In the genomic region with DNA sequence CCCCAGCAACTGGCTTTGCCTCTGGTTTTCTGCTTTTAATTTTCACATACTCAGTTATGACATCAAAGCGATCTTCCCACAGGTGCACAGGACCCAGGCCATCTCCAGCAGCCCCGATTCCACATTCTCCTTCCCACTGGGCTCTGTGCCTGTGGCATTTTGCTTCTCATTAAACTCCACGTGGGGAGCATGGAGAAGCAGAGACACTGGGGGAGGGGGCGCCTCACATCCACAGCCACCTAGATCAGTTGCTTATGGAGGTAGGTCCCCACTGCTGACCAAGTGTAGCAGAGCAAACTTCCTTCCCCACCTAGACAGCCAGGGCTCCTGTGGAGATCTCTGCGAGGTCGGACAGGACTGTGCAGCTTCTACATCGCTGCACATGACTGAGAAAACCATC, we compare ENCODE assay signal across 23 mouse cellular contexts.
DNase-seq lines count a peak whose midpoint lies in the region; ATAC-seq and TF ChIP-seq lines count a peak whose summit lies in the region.
"Had no signal": no experiment of that assay in that cellular context is flagged by ENCODE, and none has a peak within 500 bp of the region (broad histone marks: within the 10 kb centered on the region; RNA-seq: fewer than 3 reads in every experiment).

No protein-coding gene starts in this region.

- H3K4me3 ChIP-seq in hindbrain, postnatal 0 days (ENCODE audit: low read length): no peak overlapping the region
- no peak overlapping the region for H3K4me3 ChIP-seq in hindbrain, embryonic 14.5 days (replicated peaks; ENCODE audit: low read length)
- H3K4me3 ChIP-seq in midbrain, embryonic 13.5 days (replicated peaks): no peak overlapping the region
- H3K4me3 ChIP-seq in midbrain, embryonic 14.5 days (replicated peaks; ENCODE audit: low read depth, low read length): no peak overlapping the region
- H3K4me3 ChIP-seq: embryonic facial prominence, embryonic 12.5 days; embryonic facial prominence, embryonic 15.5 days; forebrain, embryonic 12.5 days; forebrain, embryonic 15.5 days; gastrocnemius, adult 2 months; hindbrain, embryonic 12.5 days had no signal

- peaks cover 13% of the 10 kb centered on the region; the same call in 1 of the 2 replicates for H3K4me1 ChIP-seq in hindbrain, postnatal 0 days (ENCODE audit: insufficient read depth, low read length)
- peaks cover 12% of the 10 kb centered on the region for H3K4me1 ChIP-seq in hindbrain, embryonic 14.5 days (replicated peaks; ENCODE audit: control insufficient read depth, insufficient read depth, low read length)
- peaks cover 15% of the 10 kb centered on the region for H3K4me1 ChIP-seq in midbrain, embryonic 13.5 days (replicated peaks)
- H3K4me1 ChIP-seq in midbrain, embryonic 14.5 days (ENCODE audit: control insufficient read depth, insufficient read depth, low read length): 0 out of 2 replicates have a peak, but pooled peaks cover 5% of the 10 kb centered on the region
- H3K4me1 ChIP-seq: embryonic facial prominence, embryonic 12.5 days; embryonic facial prominence, embryonic 15.5 days had no signal

- WGBS in hindbrain, postnatal 0 days: 45% methylated on average over 7 of the region's 7 CpGs
- WGBS in hindbrain, embryonic 14.5 days: 56% methylated on average over 7 of the region's 7 CpGs
- 45% methylated on average over 7 of the region's 7 CpGs for WGBS in midbrain, embryonic 13.5 days
- WGBS in midbrain, embryonic 14.5 days: 43% methylated on average over 7 of the region's 7 CpGs

- H3K9ac ChIP-seq in hindbrain, postnatal 0 days (replicated peaks; ENCODE audit: low read length): no peak overlapping the region
- no peak overlapping the region for H3K9ac ChIP-seq in hindbrain, embryonic 14.5 days
- no peak overlapping the region for H3K9ac ChIP-seq in midbrain, embryonic 13.5 days (replicated peaks)
- H3K9ac ChIP-seq in midbrain, embryonic 14.5 days (replicated peaks; ENCODE audit: low read length): no peak overlapping the region
- H3K9ac ChIP-seq: embryonic facial prominence, embryonic 12.5 days; embryonic facial prominence, embryonic 15.5 days; forebrain, embryonic 12.5 days; forebrain, embryonic 15.5 days; hindbrain, embryonic 12.5 days had no signal

- H3K27ac ChIP-seq in hindbrain, postnatal 0 days: 0 out of 2 replicates have a peak overlapping the region, but pooled peaks have one; percentile 18
- H3K27ac ChIP-seq in hindbrain, embryonic 14.5 days: no peak overlapping the region
- peak overlapping the region; percentile 16; the same call in 1 of the 2 replicates for H3K27ac ChIP-seq in midbrain, embryonic 13.5 days
- H3K27ac ChIP-seq in midbrain, embryonic 14.5 days (replicated peaks; ENCODE audit: low read depth, low read length): no peak overlapping the region; the same call in 1 of the 2 replicates
- H3K27ac ChIP-seq: embryonic facial prominence, embryonic 12.5 days; embryonic facial prominence, embryonic 15.5 days; forebrain, embryonic 12.5 days; forebrain, embryonic 15.5 days; gastrocnemius, adult 2 months; hindbrain, embryonic 12.5 days had no signal

- H3K9me3 ChIP-seq in hindbrain, postnatal 0 days (ENCODE audit: low read length): no peaks in the 10 kb centered on the region
- no peaks in the 10 kb centered on the region for H3K9me3 ChIP-seq in hindbrain, embryonic 14.5 days (ENCODE audit: control insufficient read depth, low read length)
- H3K9me3 ChIP-seq in midbrain, embryonic 13.5 days: no peaks in the 10 kb centered on the region
- no peaks in the 10 kb centered on the region for H3K9me3 ChIP-seq in midbrain, embryonic 14.5 days (ENCODE audit: control insufficient read depth, low read length)
- H3K9me3 ChIP-seq: embryonic facial prominence, embryonic 12.5 days; embryonic facial prominence, embryonic 15.5 days; forebrain, embryonic 12.5 days; forebrain, embryonic 15.5 days; hindbrain, embryonic 12.5 days had no signal

- no peaks in the 10 kb centered on the region for H3K27me3 ChIP-seq in hindbrain, postnatal 0 days (ENCODE audit: insufficient read depth, low read length)
- H3K27me3 ChIP-seq in hindbrain, embryonic 14.5 days (ENCODE audit: control insufficient read depth, insufficient read depth, low read length): no peaks in the 10 kb centered on the region
- H3K27me3 ChIP-seq in midbrain, embryonic 13.5 days: 0 out of 2 replicates have a peak, but pooled peaks cover 5% of the 10 kb centered on the region
- H3K27me3 ChIP-seq in midbrain, embryonic 14.5 days (ENCODE audit: control insufficient read depth, insufficient read depth, low read length): no peaks in the 10 kb centered on the region

- no peak for TF ChIP-seq CTCF in hindbrain, postnatal 0 days (IDR thresholded peaks at IDR 0.05; ENCODE audit: low read depth)

- peak; percentile 59 to 62 for DNase-seq in cerebellum, postnatal 10 days
- no peak for DNase-seq in cerebellum, adult 9-10 months
- no peak for DNase-seq in hindbrain, postnatal 0 days (ENCODE audit: low spot score)
- no peak for DNase-seq in hindbrain, embryonic 14.5 days (ENCODE audit: low spot score)
- no peak for DNase-seq in midbrain, embryonic 14.5 days
- DNase-seq: adrenal gland, adult 8-10 months; adrenal gland, postnatal 25 days; cerebellum, adult 2 months; cerebellum, postnatal 25 days; gastrocnemius, adult 2 months; gastrocnemius, postnatal 14 days; heart, adult 11 months had no signal

- no peak overlapping the region for H3K4me2 ChIP-seq in hindbrain, postnatal 0 days (ENCODE audit: low read depth, low read length)
- no peak overlapping the region for H3K4me2 ChIP-seq in hindbrain, embryonic 14.5 days (replicated peaks)
- no peak overlapping the region for H3K4me2 ChIP-seq in midbrain, embryonic 13.5 days (replicated peaks)
- H3K4me2 ChIP-seq in midbrain, embryonic 14.5 days (ENCODE audit: low read length): no peak overlapping the region
- H3K4me2 ChIP-seq: embryonic facial prominence, embryonic 12.5 days; embryonic facial prominence, embryonic 15.5 days; forebrain, embryonic 12.5 days; forebrain, embryonic 15.5 days; heart, embryonic 11.5 days; hindbrain, embryonic 12.5 days had no signal

- ATAC-seq in hindbrain, postnatal 0 days: no peak
- ATAC-seq in hindbrain, embryonic 14.5 days (ENCODE audit: low FRiP score): no peak
- no peak for ATAC-seq in midbrain, embryonic 13.5 days
- ATAC-seq in midbrain, embryonic 14.5 days (ENCODE audit: low FRiP score, low TSS enrichment): no peak
- ATAC-seq: activated CD4-positive, CD25-positive, alpha-beta regulatory T cell, adult 4 months; forebrain, embryonic 15.5 days; hindbrain, embryonic 16.5 days; inflammation-experienced regulatory T-cells, adult 6 months; intestine, embryonic 16.5 days had no signal

- no peaks in the 10 kb centered on the region for H3K36me3 ChIP-seq in hindbrain, postnatal 0 days (ENCODE audit: insufficient read depth, low read length)
- no peaks in the 10 kb centered on the region for H3K36me3 ChIP-seq in hindbrain, embryonic 14.5 days (replicated peaks; ENCODE audit: control insufficient read depth, insufficient read depth)
- no peaks in the 10 kb centered on the region for H3K36me3 ChIP-seq in midbrain, embryonic 13.5 days
- no peaks in the 10 kb centered on the region for H3K36me3 ChIP-seq in midbrain, embryonic 14.5 days (ENCODE audit: control insufficient read depth, insufficient read depth, low read length)
- H3K36me3 ChIP-seq: embryonic facial prominence, embryonic 12.5 days; embryonic facial prominence, embryonic 15.5 days; forebrain, embryonic 12.5 days; forebrain, embryonic 15.5 days; hindbrain, embryonic 12.5 days had no signal

Comparison
In these comparisons a context has a peak if more than half of its experiments do, and no peak if none do; other contexts are left out.
1. DNase-seq: peak in cerebellum, postnatal 10 days (2 of 2); none in cerebellum, adult 9-10 months (single experiment), hindbrain, postnatal 0 days (single experiment), hindbrain, embryonic 14.5 days (single experiment) and midbrain, embryonic 14.5 days (single experiment).
2. H3K27ac ChIP-seq: peak in hindbrain, postnatal 0 days (single experiment) and midbrain, embryonic 13.5 days (single experiment); none in hindbrain, embryonic 14.5 days (single experiment) and midbrain, embryonic 14.5 days (single experiment).